17 mouse cellular contexts compared by ENCODE assay signal in genomic region chr7:49189364-49189763, GRCm38 (mm10).
DNase-seq lines count a peak whose midpoint lies in the region; ATAC-seq lines count a peak whose summit lies in the region.
"Had no signal": no experiment of that assay in that cellular context is flagged by ENCODE, and none has a peak within 500 bp of the region (broad histone marks: within the 10 kb centered on the region; RNA-seq: fewer than 3 reads in every experiment).

No protein-coding gene starts in this region.

- H3K4me2 ChIP-seq in forebrain, embryonic 16.5 days (ENCODE audit: low read length): no peak overlapping the region
- H3K4me2 ChIP-seq in forebrain, embryonic 12.5 days: no peak overlapping the region
- H3K4me2 ChIP-seq: embryonic facial prominence, embryonic 12.5 days; heart, embryonic 12.5 days had no signal

- WGBS in forebrain, embryonic 16.5 days: 77% methylated on average over 5 of the region's 5 CpGs
- WGBS in forebrain, embryonic 12.5 days: 86% methylated on average over 5 of the region's 5 CpGs

- H3K27me3 ChIP-seq in forebrain, embryonic 16.5 days (replicated peaks; ENCODE audit: control insufficient read depth, insufficient read depth, low read length): no peaks in the 10 kb centered on the region
- no peaks in the 10 kb centered on the region for H3K27me3 ChIP-seq in forebrain, embryonic 12.5 days
- H3K27me3 ChIP-seq: embryonic facial prominence, embryonic 12.5 days; heart, embryonic 12.5 days had no signal

- H3K4me3 ChIP-seq in forebrain, embryonic 16.5 days (replicated peaks; ENCODE audit: low read length): no peak overlapping the region
- no peak overlapping the region for H3K4me3 ChIP-seq in forebrain, embryonic 12.5 days (replicated peaks)
- H3K4me3 ChIP-seq: embryonic facial prominence, embryonic 12.5 days; gastrocnemius, adult 2 months; heart, embryonic 12.5 days; hindbrain, embryonic 10.5 days had no signal

- peak; percentile 36 to 42 for DNase-seq in left cerebral cortex, adult 18-20 months (ENCODE audit: low spot score in 2 of 2)
- DNase-seq in left cerebral cortex, adult 8-10 months (ENCODE audit: low spot score in 2 of 2): no peak
- peak; percentile 65 for DNase-seq in right cerebral cortex, adult 18-20 months
- no peak for DNase-seq in right cerebral cortex, postnatal 14 days
- DNase-seq: adrenal gland, postnatal 14 days; cerebellum, postnatal 14 days; gastrocnemius, adult 2 months; gastrocnemius, postnatal 25 days had no signal

- H3K9me3 ChIP-seq in forebrain, embryonic 16.5 days (ENCODE audit: control insufficient read depth, low read length): no peaks in the 10 kb centered on the region
- H3K9me3 ChIP-seq in forebrain, embryonic 12.5 days: no peaks in the 10 kb centered on the region
- H3K9me3 ChIP-seq: embryonic facial prominence, embryonic 12.5 days; heart, embryonic 12.5 days; hindbrain, embryonic 10.5 days had no signal

- H3K36me3 ChIP-seq in forebrain, embryonic 16.5 days (ENCODE audit: control insufficient read depth, insufficient read depth): no peaks in the 10 kb centered on the region
- no peaks in the 10 kb centered on the region for H3K36me3 ChIP-seq in forebrain, embryonic 12.5 days (replicated peaks)
- H3K36me3 ChIP-seq: embryonic facial prominence, embryonic 12.5 days; heart, embryonic 12.5 days; hindbrain, embryonic 10.5 days had no signal

- peak overlapping the region; percentile 95; the same call in 1 of the 2 replicates for H3K27ac ChIP-seq in forebrain, embryonic 16.5 days (ENCODE audit: low read length)
- no peak overlapping the region for H3K27ac ChIP-seq in forebrain, embryonic 12.5 days
- H3K27ac ChIP-seq: embryonic facial prominence, embryonic 12.5 days; gastrocnemius, adult 2 months; hindbrain, embryonic 10.5 days had no signal

- peaks cover 30% of the 10 kb centered on the region for H3K4me1 ChIP-seq in forebrain, embryonic 16.5 days (replicated peaks; ENCODE audit: control insufficient read depth, insufficient read depth, low read length)
- H3K4me1 ChIP-seq in forebrain, embryonic 12.5 days: peaks cover 28% of the 10 kb centered on the region

- no peak for ATAC-seq in forebrain, embryonic 16.5 days
- ATAC-seq in forebrain, embryonic 12.5 days (ENCODE audit: low FRiP score): no peak
- no peak for ATAC-seq in erythroblast, adult 5-6 weeks (replicated peaks; ENCODE audit: low FRiP score, poor library complexity, severe bottlenecking)
- ATAC-seq: forebrain, embryonic 14.5 days; hindbrain, embryonic 16.5 days; inflammation-experienced regulatory T-cells, adult 6 months had no signal

- no peak overlapping the region for H3K9ac ChIP-seq in forebrain, embryonic 16.5 days (replicated peaks; ENCODE audit: low read depth, low read length)
- no peak overlapping the region for H3K9ac ChIP-seq in forebrain, embryonic 12.5 days
- H3K9ac ChIP-seq: embryonic facial prominence, embryonic 12.5 days; heart, embryonic 12.5 days had no signal

Comparison
In these comparisons a context has a peak if more than half of its experiments do, and no peak if none do; other contexts are left out.
1. DNase-seq: peak in left cerebral cortex, adult 18-20 months (2 of 2) and right cerebral cortex, adult 18-20 months (single experiment); none in left cerebral cortex, adult 8-10 months (0 of 2) and right cerebral cortex, postnatal 14 days (single experiment).